Mouse (Mus musculus) thymus, adult 18-20 months (tissue): ENCODE measurements around the gene Olfr967.
"Not testable (repeated sequence)": the region's sequence is repeated elsewhere in the genome, so short reads cannot be mapped to it uniquely, and the experiment has no call there.

Experiments
- DNase-seq, 2 experiments: peaks; one replicate each; pipeline ENCODE4 v3.0.0; 2022; ENCODE audit warnings: mixed read lengths in 2 of 2

Olfr967 gene

GRCm38 (mm10) chr9:39745949-39746348 is at the start of gene Olfr967:
Gene Olfr967 (plus strand): TSS chr9:39746249.
- no peak for DNase-seq

- DNase-seq = not testable (repeated sequence)
Observed at GRCm38 (mm10) chr9:39701123-39701522, 44.9 kb upstream of the Olfr967 start.

GRCm38 (mm10) chr9:39707017-39707416 is 39.0 kb upstream of the Olfr967 start, which contains the start of gene Olfr149:
Gene Olfr149 (minus strand): TSS chr9:39707117.
- DNase-seq = no peak

GRCm38 (mm10) chr9:39708958-39709357 is 37.1 kb upstream of the Olfr967 start:
- no peak for DNase-seq

- no peak for DNase-seq
Observed at GRCm38 (mm10) chr9:39711053-39711452, 35.0 kb upstream of the Olfr967 start, which contains the start of gene Olfr965. Gene Olfr965 (plus strand): TSS chr9:39711353.

GRCm38 (mm10) chr9:39730678-39731077 is 15.4 kb upstream of the Olfr967 start, which contains the start of gene Olfr150:
Gene Olfr150 (plus strand): TSS chr9:39730978.
- no peak for DNase-seq

GRCm38 (mm10) chr9:39740741-39741140 is 5.3 kb upstream of the Olfr967 start:
- no peak for DNase-seq

- no peak for DNase-seq
Observed at GRCm38 (mm10) chr9:39746428-39746827, 379 bp downstream of the Olfr967 start.

- DNase-seq = no peak
Observed at GRCm38 (mm10) chr9:39783153-39783552, 37.1 kb downstream of the Olfr967 start, which contains the start of gene Olfr968. Gene Olfr968 (minus strand): TSS chr9:39783253.

- DNase-seq = no peak
Observed at GRCm38 (mm10) chr9:39790558-39790957, 44.5 kb downstream of the Olfr967 start, which contains the start of gene Olfr969. Gene Olfr969 (plus strand): TSS chr9:39790945.
